Mouse (Mus musculus) midbrain, embryonic 11.5 days (tissue): ENCODE results near the gene Rftn2. TPM values are rescaled to one million over a fixed set of nuclear protein-coding genes. Genes with fewer than 3 reads are reported as not detected.

ENCODE experiments used
- ATAC-seq: fragments of 200-750 bp; cut with Nextera tagmentation; 2 replicates; pipeline ENCODE4 v1.8.0; 2017; ENCODE audit warnings: moderate TSS enrichment, moderate library complexity; ENCODE audit not compliant: low FRiP score
- DNase-seq: peaks from one replicate; pipeline ENCODE4 v3.0.0; 2015; ENCODE audit warnings: low spot score; ENCODE audit errors: missing footprints
- H3K27ac ChIP-seq: fragments of 300-500 bp; sonication (generic); 2 replicates; pipeline ENCODE4 v1.5.1; 2014; ENCODE audit warnings: low read depth, low read length
- H3K27me3 ChIP-seq: fragments of 300-500 bp; sonication (generic); 2 replicates; pipeline ENCODE4 v1.6.1; 2014; ENCODE audit warnings: mild to moderate bottlenecking, low read length, moderate library complexity, mixed read lengths; ENCODE audit not compliant: control insufficient read depth, insufficient read depth
- H3K36me3 ChIP-seq: fragments of 300-500 bp; sonication (generic); 2 replicates; pipeline ENCODE4 v1.6.1; 2014; ENCODE audit warnings: mild to moderate bottlenecking, low read length, moderate library complexity, mixed read lengths; ENCODE audit not compliant: control insufficient read depth, insufficient read depth
- H3K4me1 ChIP-seq: fragments of 300-500 bp; sonication (generic); 2 replicates; pipeline ENCODE4 v1.6.1; 2014; ENCODE audit warnings: low read length; ENCODE audit not compliant: control insufficient read depth, insufficient read depth
- H3K4me2 ChIP-seq: fragments of 300-500 bp; sonication (generic); 2 replicates; pipeline ENCODE4 v1.6.1; 2014; ENCODE audit warnings: mild to moderate bottlenecking, moderate library complexity
- H3K4me3 ChIP-seq: fragments of 300-500 bp; sonication (generic); 2 replicates; pipeline ENCODE4 v1.5.1; 2014; ENCODE audit warnings: low read depth, low read length
- H3K9ac ChIP-seq: fragments of 300-500 bp; sonication (generic); 2 replicates; pipeline ENCODE4 v1.6.1; 2014; ENCODE audit warnings: low read length
- H3K9me3 ChIP-seq: fragments of 300-500 bp; sonication (generic); 2 replicates; pipeline ENCODE4 v1.6.1; 2016; ENCODE audit warnings: low read length; ENCODE audit not compliant: control insufficient read depth
- WGBS: fragments of 180-500 bp; shearing (Covaris S2); extraction: QIAGEN DNeasy Blood & Tissue Kit; methylation state at CpG from one replicate; pipeline ENCODE4 v1.1.7; 2014; 5-methylcytosine and 5-hydroxymethylcytosine counted together
- polyA plus RNA-seq: library from polyadenylated mRNA; unstranded; fragments of >200 nt; fragmentation: Nextera tagmentation; extraction: Ambion mirVana; gene quantifications from 2 replicates; pipeline ENCODE4 v1.2.1, GENCODE M21; 2014

The Rftn2 gene
- polyA plus RNA-seq, 1 experiment from 2014 or later, result 7.3 TPM

- Histone ChIP-seq H3K9ac (no peak overlapping the region), H3K9me3 (no peaks in the 10 kb centered on the region), H3K27me3 (no peaks in the 10 kb centered on the region), H3K4me1 (no peaks in the 10 kb centered on the region), H3K36me3 (peaks cover 5% of the 10 kb centered on the region), H3K27ac (no peak overlapping the region), H3K4me2 (no peak overlapping the region), H3K4me3 (no peak overlapping the region)
- 96% methylated on average over 7 of the region's 7 CpGs for WGBS
- no peak for DNase-seq
- ATAC-seq, result no peak
These were observed 81.0 kb downstream of the Rftn2 start for GRCm38 (mm10) chr1:55145556-55145955.

GRCm38 (mm10) chr1:55144338-55144737 is 82.2 kb downstream of the Rftn2 start:
- no peak overlapping the region for H3K4me3 ChIP-seq
- no peaks in the 10 kb centered on the region for H3K4me1 ChIP-seq
- H3K9me3 ChIP-seq, result no peaks in the 10 kb centered on the region
- no peak for DNase-seq
- H3K36me3 ChIP-seq, result no peaks in the 10 kb centered on the region; the same call in 1 of the 2 replicates
- no peak overlapping the region for H3K27ac ChIP-seq
- H3K27me3 ChIP-seq, result no peaks in the 10 kb centered on the region
- ATAC-seq, result no peak
- H3K9ac ChIP-seq, result no peak overlapping the region
- 94% methylated on average over 4 of the region's 4 CpGs for WGBS
- H3K4me2 ChIP-seq, result no peak overlapping the region

- H3K4me2 ChIP-seq, result no peak overlapping the region
- peaks cover 9% of the 10 kb centered on the region for H3K4me1 ChIP-seq
- DNase-seq, result no peak
- no peaks in the 10 kb centered on the region for H3K36me3 ChIP-seq
- H3K9ac ChIP-seq, result no peak overlapping the region
- 95% methylated on average over 1 of the region's 1 CpGs for WGBS
- H3K27ac ChIP-seq, result no peak overlapping the region
- ATAC-seq, result no peak
- no peak overlapping the region for H3K4me3 ChIP-seq
- no peaks in the 10 kb centered on the region for H3K27me3 ChIP-seq
- no peaks in the 10 kb centered on the region for H3K9me3 ChIP-seq
These were observed 90.7 kb downstream of the Rftn2 start for GRCm38 (mm10) chr1:55135846-55136245.

- H3K9ac ChIP-seq, result no peak overlapping the region
- 97% methylated on average over 3 of the region's 3 CpGs for WGBS
- ATAC-seq, result no peak
These were observed 92.3 kb downstream of the Rftn2 start for GRCm38 (mm10) chr1:55134301-55134700.

GRCm38 (mm10) chr1:55133173-55133572 is 93.4 kb downstream of the Rftn2 start:
- no peak overlapping the region for H3K9ac ChIP-seq
- H3K9me3 ChIP-seq, result no peaks in the 10 kb centered on the region
- no peaks in the 10 kb centered on the region for H3K36me3 ChIP-seq
- 61% methylated on average over 2 of the region's 2 CpGs for WGBS
- H3K27me3 ChIP-seq, result no peaks in the 10 kb centered on the region
- no peak overlapping the region for H3K27ac ChIP-seq
- H3K4me2 ChIP-seq, result no peak overlapping the region
- peaks cover 14% of the 10 kb centered on the region for H3K4me1 ChIP-seq
- no peak overlapping the region for H3K4me3 ChIP-seq
- DNase-seq (no peak), ATAC-seq (no peak)

More at GRCm38 (mm10) chr1:55134301-55134700, 92.3 kb downstream of the Rftn2 start:
- no peaks in the 10 kb centered on the region for H3K9me3 ChIP-seq
- H3K4me3 ChIP-seq, result no peak overlapping the region
- no peak for DNase-seq
- H3K27me3 ChIP-seq, result no peaks in the 10 kb centered on the region
- H3K36me3 ChIP-seq, result no peaks in the 10 kb centered on the region
- H3K4me2 ChIP-seq, result no peak overlapping the region
- no peak overlapping the region for H3K27ac ChIP-seq
- peaks cover 14% of the 10 kb centered on the region for H3K4me1 ChIP-seq

- no peak for ATAC-seq
- Histone ChIP-seq H3K4me1 (peaks cover 14% of the 10 kb centered on the region), H3K9me3 (no peaks in the 10 kb centered on the region), H3K36me3 (no peaks in the 10 kb centered on the region), H3K27ac (no peak overlapping the region), H3K9ac (peak overlapping the region; percentile 22; the same call in 1 of the 2 replicates), H3K4me2 (peak overlapping the region; percentile 77), H3K27me3 (no peaks in the 10 kb centered on the region), H3K4me3 (peak overlapping the region; percentile 98)
- no peak for DNase-seq
- 73% methylated on average over 4 of the region's 4 CpGs for WGBS
These were observed 94.3 kb downstream of the Rftn2 start for GRCm38 (mm10) chr1:55132308-55132707.

GRCm38 (mm10) chr1:55131424-55132014 is 95.1 kb downstream of the Rftn2 start:
- peak overlapping the region; percentile 97 for H3K9ac ChIP-seq
- WGBS, result under 1% methylated on average over 41 of the region's 47 CpGs
- DNase-seq (peak; percentile 93), ATAC-seq (no peak; the same call in 1 of the 2 replicates)
- H3K27ac ChIP-seq, result peak overlapping the region; percentile 96
- H3K36me3 ChIP-seq, result no peaks in the 10 kb centered on the region
- peak overlapping the region; percentile 77 for H3K4me2 ChIP-seq
- peaks cover 14% of the 10 kb centered on the region for H3K4me1 ChIP-seq
- peak overlapping the region; percentile 98 for H3K4me3 ChIP-seq
- H3K9me3 ChIP-seq, result no peaks in the 10 kb centered on the region
- H3K27me3 ChIP-seq, result no peaks in the 10 kb centered on the region

- Histone ChIP-seq H3K4me2 (peak within 1 kb of the TSS; percentile 77), H3K9ac (peak within 1 kb of the TSS; percentile 97), H3K4me3 (peak within 1 kb of the TSS; percentile 98), H3K27me3 (no peaks in the 10 kb centered on the region), H3K27ac (peak within 1 kb of the TSS; percentile 96), H3K36me3 (no peaks in the 10 kb centered on the region), H3K4me1 (peaks cover 14% of the 10 kb centered on the region), H3K9me3 (no peaks in the 10 kb centered on the region)
- peak; percentile 98 for ATAC-seq
- 1% methylated on average over 42 of the region's 42 CpGs for WGBS
- DNase-seq, result peak; percentile 100
These were observed 95.6 kb downstream of the Rftn2 start, which contains the start of gene Mob4 for GRCm38 (mm10) chr1:55130943-55131401. Gene Mob4, plus strand, starts transcription at chr1:55131231.

GRCm38 (mm10) chr1:55130190-55130916 is 96.2 kb downstream of the Rftn2 start:
- no peaks in the 10 kb centered on the region for H3K27me3 ChIP-seq
- H3K4me1 ChIP-seq, result peaks cover 14% of the 10 kb centered on the region
- DNase-seq (no peak), ATAC-seq (no peak)
- H3K4me2 ChIP-seq, result peak overlapping the region; percentile 53
- H3K27ac ChIP-seq, result peak overlapping the region; percentile 67
- peak overlapping the region; percentile 98 for H3K4me3 ChIP-seq
- 73% methylated on average over 10 of the region's 10 CpGs for WGBS
- H3K36me3 ChIP-seq, result no peaks in the 10 kb centered on the region
- peak overlapping the region; percentile 60 for H3K9ac ChIP-seq
- H3K9me3 ChIP-seq, result no peaks in the 10 kb centered on the region
